In genomic region chr10:23978901-23979705, GRCm38 (mm10) we compare ENCODE assay signal across 8 mouse cellular contexts. TPM values are rescaled to one million over a fixed set of nuclear protein-coding genes. Genes with fewer than 3 reads are reported as not detected.
DNase-seq lines count a peak whose midpoint lies in the region; ATAC-seq and TF ChIP-seq lines count a peak whose summit lies in the region.

No protein-coding gene starts in this region.

- no peak overlapping the region for H3K4me3 ChIP-seq in embryonic facial prominence, embryonic 11.5 days (ENCODE audit: low read depth, low read length)
- no peak overlapping the region for H3K4me3 ChIP-seq in heart, embryonic 11.5 days (ENCODE audit: low read depth, low read length)
- H3K4me3 ChIP-seq in kidney, postnatal 0 days (replicated peaks; ENCODE audit: low read depth, low read length), result no peak overlapping the region
- H3K4me3 ChIP-seq in liver, embryonic 11.5 days (ENCODE audit: low read depth, low read length), result no peak overlapping the region
- H3K4me3 ChIP-seq in neural tube, embryonic 11.5 days (ENCODE audit: low read depth, low read length), result no peak overlapping the region
- H3K4me3 ChIP-seq in stomach, postnatal 0 days (ENCODE audit: low read depth, low read length), result no peak overlapping the region

- H3K27ac ChIP-seq in embryonic facial prominence, embryonic 11.5 days (replicated peaks; ENCODE audit: low read depth, low read length), result no peak overlapping the region
- no peak overlapping the region for H3K27ac ChIP-seq in heart, embryonic 11.5 days (ENCODE audit: low read depth, low read length)
- H3K27ac ChIP-seq in kidney, postnatal 0 days, result no peak overlapping the region
- H3K27ac ChIP-seq in liver, embryonic 11.5 days (ENCODE audit: low read depth, low read length), result no peak overlapping the region
- no peak overlapping the region for H3K27ac ChIP-seq in neural tube, embryonic 11.5 days (ENCODE audit: low read depth, low read length)
- no peak overlapping the region for H3K27ac ChIP-seq in stomach, postnatal 0 days (replicated peaks)

- peak; percentile 91 for TF ChIP-seq CTCF in kidney, postnatal 0 days (IDR thresholded peaks at IDR 0.05; ENCODE audit: low read depth)
- TF ChIP-seq CTCF in stomach, postnatal 0 days (IDR thresholded peaks at IDR 0.05; ENCODE audit: low read depth), result peak; percentile 91

- H3K4me1 ChIP-seq in embryonic facial prominence, embryonic 11.5 days (ENCODE audit: control insufficient read depth, insufficient read depth, low read length), result no peaks in the 10 kb centered on the region
- H3K4me1 ChIP-seq in heart, embryonic 11.5 days (ENCODE audit: control insufficient read depth, insufficient read depth, low read length), result no peaks in the 10 kb centered on the region
- H3K4me1 ChIP-seq in kidney, postnatal 0 days (replicated peaks; ENCODE audit: insufficient read depth, low read length), result no peaks in the 10 kb centered on the region
- H3K4me1 ChIP-seq in liver, embryonic 11.5 days (replicated peaks; ENCODE audit: control insufficient read depth, insufficient read depth, low read length), result no peaks in the 10 kb centered on the region
- no peaks in the 10 kb centered on the region for H3K4me1 ChIP-seq in neural tube, embryonic 11.5 days (ENCODE audit: control insufficient read depth, insufficient read depth, low read length)
- no peaks in the 10 kb centered on the region for H3K4me1 ChIP-seq in stomach, postnatal 0 days (replicated peaks; ENCODE audit: control insufficient read depth, insufficient read depth)

- 39% methylated on average over 16 of the region's 16 CpGs for WGBS in embryonic facial prominence, embryonic 11.5 days
- WGBS in heart, embryonic 11.5 days (ENCODE audit: insufficient replicate concordance), result 37% methylated on average over 16 of the region's 16 CpGs
- WGBS in kidney, postnatal 0 days, result 51% methylated on average over 16 of the region's 16 CpGs
- 36% methylated on average over 16 of the region's 16 CpGs for WGBS in liver, embryonic 11.5 days
- 43% methylated on average over 16 of the region's 16 CpGs for WGBS in neural tube, embryonic 11.5 days
- 40% methylated on average over 16 of the region's 16 CpGs for WGBS in stomach, postnatal 0 days

- no peak overlapping the region for H3K4me2 ChIP-seq in embryonic facial prominence, embryonic 11.5 days (ENCODE audit: low read depth, low read length)
- no peak overlapping the region for H3K4me2 ChIP-seq in heart, embryonic 11.5 days
- H3K4me2 ChIP-seq in kidney, postnatal 0 days (ENCODE audit: low read length), result no peak overlapping the region
- H3K4me2 ChIP-seq in liver, embryonic 11.5 days, result no peak overlapping the region
- H3K4me2 ChIP-seq in neural tube, embryonic 11.5 days (ENCODE audit: low read depth), result no peak overlapping the region
- no peak overlapping the region for H3K4me2 ChIP-seq in stomach, postnatal 0 days (replicated peaks; ENCODE audit: low read depth)

- no peak overlapping the region for H3K9ac ChIP-seq in embryonic facial prominence, embryonic 11.5 days (replicated peaks; ENCODE audit: low read length)
- no peak overlapping the region for H3K9ac ChIP-seq in heart, embryonic 11.5 days (ENCODE audit: low read depth, low read length)
- H3K9ac ChIP-seq in kidney, postnatal 0 days (ENCODE audit: low read depth, low read length), result no peak overlapping the region
- no peak overlapping the region for H3K9ac ChIP-seq in liver, embryonic 11.5 days (ENCODE audit: low read depth, low read length)
- H3K9ac ChIP-seq in neural tube, embryonic 11.5 days (ENCODE audit: low read length), result no peak overlapping the region
- no peak overlapping the region for H3K9ac ChIP-seq in stomach, postnatal 0 days (ENCODE audit: low read length)

- TF ChIP-seq EP300 in stomach, postnatal 0 days (optimal IDR thresholded peaks at IDR 0.05), result no peak

- no peak for ATAC-seq in embryonic facial prominence, embryonic 11.5 days (replicated peaks; ENCODE audit: insufficient number of reproducible peaks, low FRiP score, low TSS enrichment, low read depth)
- 0 out of 2 replicates have a peak, but pooled peaks have one; percentile 26 for ATAC-seq in heart, embryonic 11.5 days (replicated peaks; ENCODE audit: insufficient number of reproducible peaks, low FRiP score, low TSS enrichment)
- peak; percentile 66; the same call in 1 of the 2 replicates for ATAC-seq in kidney, postnatal 0 days (replicated peaks; ENCODE audit: low FRiP score, low read depth)
- peak; percentile 75 for ATAC-seq in liver, embryonic 11.5 days (replicated peaks; ENCODE audit: low FRiP score)
- ATAC-seq in neural tube, embryonic 11.5 days (ENCODE audit: insufficient read depth, low FRiP score, low TSS enrichment), result peak; percentile 83
- peak; percentile 83 for ATAC-seq in stomach, postnatal 0 days (ENCODE audit: low FRiP score, low TSS enrichment)

- H3K36me3 ChIP-seq in embryonic facial prominence, embryonic 11.5 days (replicated peaks; ENCODE audit: control insufficient read depth, insufficient read depth, low read depth, low read length), result no peaks in the 10 kb centered on the region
- no peaks in the 10 kb centered on the region for H3K36me3 ChIP-seq in heart, embryonic 11.5 days (ENCODE audit: control insufficient read depth, insufficient read depth, low read length)
- H3K36me3 ChIP-seq in kidney, postnatal 0 days (ENCODE audit: insufficient read depth, low read length), result no peaks in the 10 kb centered on the region
- no peaks in the 10 kb centered on the region for H3K36me3 ChIP-seq in liver, embryonic 11.5 days (ENCODE audit: control insufficient read depth, insufficient read depth, low read length)
- H3K36me3 ChIP-seq in neural tube, embryonic 11.5 days (ENCODE audit: control insufficient read depth, insufficient read depth, low read length), result no peaks in the 10 kb centered on the region
- no peaks in the 10 kb centered on the region for H3K36me3 ChIP-seq in stomach, postnatal 0 days (ENCODE audit: control insufficient read depth, insufficient read depth, low read length)

- H3K27me3 ChIP-seq in embryonic facial prominence, embryonic 11.5 days (ENCODE audit: control insufficient read depth, insufficient read depth, low read length), result no peaks in the 10 kb centered on the region
- no peaks in the 10 kb centered on the region for H3K27me3 ChIP-seq in heart, embryonic 11.5 days (ENCODE audit: control insufficient read depth, insufficient read depth, low read length)
- no peaks in the 10 kb centered on the region for H3K27me3 ChIP-seq in kidney, postnatal 0 days (ENCODE audit: insufficient read depth, low read length)
- H3K27me3 ChIP-seq in liver, embryonic 11.5 days (replicated peaks; ENCODE audit: control insufficient read depth, insufficient read depth, low read length), result no peaks in the 10 kb centered on the region
- no peaks in the 10 kb centered on the region for H3K27me3 ChIP-seq in neural tube, embryonic 11.5 days (ENCODE audit: control insufficient read depth, insufficient read depth, low read length)
- no peaks in the 10 kb centered on the region for H3K27me3 ChIP-seq in stomach, postnatal 0 days (ENCODE audit: control insufficient read depth, insufficient read depth, low read length)

- DNase-seq in 3T3-L1 (ENCODE audit: low read depth, low spot score), result peak; percentile 52
- DNase-seq in adrenal gland, postnatal 25 days, result peak; percentile 78
- peak; percentile 85 for DNase-seq in embryonic facial prominence, embryonic 11.5 days (ENCODE audit: low spot score)
- peak; percentile 89 for DNase-seq in kidney, postnatal 0 days (ENCODE audit: low spot score)
- DNase-seq in liver, embryonic 11.5 days (ENCODE audit: low spot score), result peak; percentile 40
- peak; percentile 85 for DNase-seq in neural tube, embryonic 11.5 days (ENCODE audit: low spot score)
- DNase-seq in stomach, postnatal 0 days (ENCODE audit: low spot score), result peak; percentile 78

- no peaks in the 10 kb centered on the region for H3K9me3 ChIP-seq in embryonic facial prominence, embryonic 11.5 days (replicated peaks; ENCODE audit: control insufficient read depth, low read length)
- no peaks in the 10 kb centered on the region for H3K9me3 ChIP-seq in heart, embryonic 11.5 days (replicated peaks; ENCODE audit: control insufficient read depth, low read length)
- H3K9me3 ChIP-seq in kidney, postnatal 0 days (replicated peaks; ENCODE audit: low read length), result no peaks in the 10 kb centered on the region
- no peaks in the 10 kb centered on the region for H3K9me3 ChIP-seq in liver, embryonic 11.5 days (ENCODE audit: control insufficient read depth, low read length)
- H3K9me3 ChIP-seq in neural tube, embryonic 11.5 days (ENCODE audit: control insufficient read depth, low read length), result no peaks in the 10 kb centered on the region
- H3K9me3 ChIP-seq in stomach, postnatal 0 days (ENCODE audit: control insufficient read depth, low read length), result no peaks in the 10 kb centered on the region

RNA-seq across cellular contexts. Expression of gene Taar6, which starts 6.3 kb away (rescaled TPM):
- total RNA-seq in adrenal gland, postnatal 25 days (2021), result not detected in 2 replicates
- polyA plus RNA-seq in embryonic facial prominence, embryonic 11.5 days (2014; fragmentation: Nextera tagmentation; extraction: Ambion mirVana), result not detected in 2 replicates
- polyA plus RNA-seq in heart, embryonic 11.5 days (2014; fragmentation: Nextera tagmentation; extraction: Ambion mirVana), result not detected in 2 replicates
- not detected in 2 replicates for polyA plus RNA-seq in kidney, postnatal 0 days (2015; fragmentation: Nextera tagmentation; extraction: Ambion mirVana)
- not detected in 2 replicates for polyA plus RNA-seq in liver, embryonic 11.5 days (2014; fragmentation: Nextera tagmentation; extraction: Ambion mirVana)
- not detected in 2 replicates for polyA plus RNA-seq in neural tube, embryonic 11.5 days (2014; fragmentation: Nextera tagmentation; extraction: Ambion mirVana)
- polyA plus RNA-seq in stomach, postnatal 0 days (2015; fragmentation: Nextera tagmentation; extraction: Ambion mirVana), result not detected in 2 replicates

RNA-seq across cellular contexts. Expression of gene Taar5, which starts 8.6 kb away (rescaled TPM):
- total RNA-seq in adrenal gland, postnatal 25 days (2021), result not detected in 2 replicates
- not detected in 2 replicates for polyA plus RNA-seq in embryonic facial prominence, embryonic 11.5 days (2014; fragmentation: Nextera tagmentation; extraction: Ambion mirVana)
- not detected in 2 replicates for polyA plus RNA-seq in heart, embryonic 11.5 days (2014; fragmentation: Nextera tagmentation; extraction: Ambion mirVana)
- 0.23 and 0.30 TPM in 2 replicates for polyA plus RNA-seq in kidney, postnatal 0 days (2015; fragmentation: Nextera tagmentation; extraction: Ambion mirVana)
- not detected in 2 replicates for polyA plus RNA-seq in liver, embryonic 11.5 days (2014; fragmentation: Nextera tagmentation; extraction: Ambion mirVana)
- polyA plus RNA-seq in neural tube, embryonic 11.5 days (2014; fragmentation: Nextera tagmentation; extraction: Ambion mirVana), result not detected in 2 replicates
- not detected in 2 replicates for polyA plus RNA-seq in stomach, postnatal 0 days (2015; fragmentation: Nextera tagmentation; extraction: Ambion mirVana)

RNA-seq across cellular contexts. Expression of gene Taar7a, which starts 14.2 kb away (rescaled TPM):
- total RNA-seq in adrenal gland, postnatal 25 days (2021), result not detected in 2 replicates
- not detected in 2 replicates for polyA plus RNA-seq in embryonic facial prominence, embryonic 11.5 days (2014; fragmentation: Nextera tagmentation; extraction: Ambion mirVana)
- polyA plus RNA-seq in heart, embryonic 11.5 days (2014; fragmentation: Nextera tagmentation; extraction: Ambion mirVana), result not detected in 2 replicates
- polyA plus RNA-seq in kidney, postnatal 0 days (2015; fragmentation: Nextera tagmentation; extraction: Ambion mirVana), result not detected in 2 replicates
- polyA plus RNA-seq in liver, embryonic 11.5 days (2014; fragmentation: Nextera tagmentation; extraction: Ambion mirVana), result not detected in 2 replicates
- not detected in 2 replicates for polyA plus RNA-seq in neural tube, embryonic 11.5 days (2014; fragmentation: Nextera tagmentation; extraction: Ambion mirVana)
- polyA plus RNA-seq in stomach, postnatal 0 days (2015; fragmentation: Nextera tagmentation; extraction: Ambion mirVana), result not detected in 2 replicates

RNA-seq across cellular contexts. Expression of gene Taar4, which starts 18.8 kb away (rescaled TPM):
- not detected in 2 replicates for total RNA-seq in adrenal gland, postnatal 25 days (2021)
- not detected in 2 replicates for polyA plus RNA-seq in embryonic facial prominence, embryonic 11.5 days (2014; fragmentation: Nextera tagmentation; extraction: Ambion mirVana)
- not detected in 2 replicates for polyA plus RNA-seq in heart, embryonic 11.5 days (2014; fragmentation: Nextera tagmentation; extraction: Ambion mirVana)
- not detected in 2 replicates for polyA plus RNA-seq in kidney, postnatal 0 days (2015; fragmentation: Nextera tagmentation; extraction: Ambion mirVana)
- polyA plus RNA-seq in liver, embryonic 11.5 days (2014; fragmentation: Nextera tagmentation; extraction: Ambion mirVana), result not detected in 2 replicates
- not detected in 2 replicates for polyA plus RNA-seq in neural tube, embryonic 11.5 days (2014; fragmentation: Nextera tagmentation; extraction: Ambion mirVana)
- 0.10 TPM in 1 of 2 replicates, not detected in the other for polyA plus RNA-seq in stomach, postnatal 0 days (2015; fragmentation: Nextera tagmentation; extraction: Ambion mirVana)

RNA-seq across cellular contexts. Expression of gene Taar7b, which starts 20.6 kb away (rescaled TPM):
- not detected in 2 replicates for total RNA-seq in adrenal gland, postnatal 25 days (2021)
- not detected in 2 replicates for polyA plus RNA-seq in embryonic facial prominence, embryonic 11.5 days (2014; fragmentation: Nextera tagmentation; extraction: Ambion mirVana)
- polyA plus RNA-seq in heart, embryonic 11.5 days (2014; fragmentation: Nextera tagmentation; extraction: Ambion mirVana), result not detected in 2 replicates
- polyA plus RNA-seq in kidney, postnatal 0 days (2015; fragmentation: Nextera tagmentation; extraction: Ambion mirVana), result not detected in 2 replicates
- polyA plus RNA-seq in liver, embryonic 11.5 days (2014; fragmentation: Nextera tagmentation; extraction: Ambion mirVana), result not detected in 2 replicates
- not detected in 2 replicates for polyA plus RNA-seq in neural tube, embryonic 11.5 days (2014; fragmentation: Nextera tagmentation; extraction: Ambion mirVana)
- not detected in 2 replicates for polyA plus RNA-seq in stomach, postnatal 0 days (2015; fragmentation: Nextera tagmentation; extraction: Ambion mirVana)
